Mouse (Mus musculus) heart, postnatal 0 days (tissue): ENCODE measurements around the gene Efemp2. TPM values are rescaled to one million over a fixed set of nuclear protein-coding genes. Genes with fewer than 3 reads are reported as not detected.

ENCODE experiments used
- ATAC-seq: fragments of 200-750 bp; cut with Nextera tagmentation; 2 replicates; pipeline ENCODE4 v1.8.0; 2017; ENCODE audit warnings: low read depth, moderate number of reproducible peaks, moderate library complexity; ENCODE audit not compliant: insufficient read depth
- DNase-seq: peaks from one replicate; pipeline ENCODE4 v3.0.0-alpha.2; 2016; ENCODE audit warnings: low spot score
- H3K27ac ChIP-seq: fragments of 300-500 bp; sonication (generic); 2 replicates; pipeline ENCODE4 v1.5.1; 2014; ENCODE audit warnings: low read depth, mild to moderate bottlenecking
- H3K27me3 ChIP-seq: fragments of 300-500 bp; sonication (generic); 2 replicates; pipeline ENCODE4 v1.6.1; 2014; ENCODE audit warnings: low read length, mixed read lengths; ENCODE audit not compliant: control insufficient read depth, insufficient read depth
- H3K36me3 ChIP-seq: fragments of 300-500 bp; sonication (generic); replicated peaks from 2 replicates; pipeline ENCODE4 v1.6.1; 2014; ENCODE audit warnings: low read length, mixed read lengths; ENCODE audit not compliant: control insufficient read depth, insufficient read depth
- H3K4me1 ChIP-seq: fragments of 300-500 bp; sonication (generic); 2 replicates; pipeline ENCODE4 v1.6.1; 2014; ENCODE audit warnings: antibody characterized with exemption; ENCODE audit not compliant: control insufficient read depth, insufficient read depth
- H3K4me2 ChIP-seq: fragments of 300-500 bp; sonication (generic); 2 replicates; pipeline ENCODE4 v1.6.1; 2014; ENCODE audit warnings: low read depth, mild to moderate bottlenecking, low read length, moderate library complexity
- H3K4me3 ChIP-seq: fragments of 300-500 bp; sonication (generic); 2 replicates; pipeline ENCODE4 v1.5.1; 2014; ENCODE audit warnings: low read depth, low read length
- H3K9ac ChIP-seq: fragments of 300-500 bp; sonication (generic); replicated peaks from 2 replicates; pipeline ENCODE4 v1.6.1; 2014; ENCODE audit warnings: low read depth, low read length, mixed read lengths
- H3K9me3 ChIP-seq: fragments of 300-500 bp; sonication (generic); replicated peaks from 2 replicates; pipeline ENCODE4 v1.6.1; 2016; ENCODE audit warnings: low read length; ENCODE audit not compliant: control insufficient read depth
- CTCF ChIP-seq: IDR thresholded peaks from 2 replicates; pipeline ENCODE4 v1.5.1; 2016; ENCODE audit warnings: antibody characterized with exemption, control low read depth, low read depth
- EP300 ChIP-seq: IDR thresholded peaks from 2 replicates; pipeline ENCODE4 v1.6.1; 2016; ENCODE audit warnings: antibody characterized with exemption, low read depth
- WGBS: fragments of 180-500 bp; shearing (Covaris S2); extraction: QIAGEN DNeasy Blood & Tissue Kit; methylation state at CpG from one replicate; pipeline ENCODE4 v1.1.7; 2014; 5-methylcytosine and 5-hydroxymethylcytosine counted together
- polyA plus RNA-seq: library from polyadenylated mRNA; unstranded; fragments of >200 nt; fragmentation: Nextera tagmentation; extraction: Ambion mirVana; gene quantifications from 2 replicates; pipeline ENCODE4 v1.2.1, GENCODE M21; 2015
- total RNA-seq: library from RNA; depleted of rRNA; stranded (reverse); fragments of >200 nt; gene quantifications from 2 replicates; pipeline ENCODE4 v1.2.3, GENCODE M21; 2014; ENCODE audit warnings: low replicate concordance

Efemp2 gene
- total and polyA plus RNA-seq, 2 experiments from 2014 or later: 32.2 to 46.8 TPM

GRCm38 (mm10) chr19:5426640-5427290 lies 47.0 kb upstream of the Efemp2 start:
- ATAC-seq: no peak
- H3K9me3 ChIP-seq: no peaks in the 10 kb centered on the region
- H3K27ac ChIP-seq: no peak overlapping the region
- H3K4me2 ChIP-seq: no peak overlapping the region
- DNase-seq: no peak
- no peaks in the 10 kb centered on the region for H3K27me3 ChIP-seq
- no peak overlapping the region for H3K4me3 ChIP-seq
- no peak overlapping the region for H3K9ac ChIP-seq
- H3K4me1 ChIP-seq: peaks cover 15% of the 10 kb centered on the region
- H3K36me3 ChIP-seq: peaks cover 23% of the 10 kb centered on the region
- WGBS: 84% methylated on average over 13 of the region's 13 CpGs
- TF ChIP-seq EP300: no peak
- TF ChIP-seq CTCF: no peak

- ATAC-seq: no peak
- DNase-seq: peak; percentile 65
- Histone ChIP-seq H3K9ac (no peak overlapping the region), H3K4me2 (no peak overlapping the region), H3K36me3 (peaks cover 14% of the 10 kb centered on the region), H3K4me1 (peaks cover 16% of the 10 kb centered on the region), H3K9me3 (no peaks in the 10 kb centered on the region), H3K27ac (peak overlapping the region; percentile 15; the same call in 1 of the 2 replicates), H3K4me3 (no peak overlapping the region), H3K27me3 (no peaks in the 10 kb centered on the region)
- 77% methylated on average over 2 of the region's 2 CpGs for WGBS
- TF ChIP-seq CTCF (peak; percentile 51), EP300 (no peak)
Observed at GRCm38 (mm10) chr19:5428083-5428482, 45.7 kb upstream of the Efemp2 start.

- no peak overlapping the region for H3K4me3 ChIP-seq
- H3K9ac ChIP-seq: no peak overlapping the region
- H3K4me2 ChIP-seq: no peak overlapping the region
- TF ChIP-seq CTCF: no peak
- no peak for TF ChIP-seq EP300
- no peak overlapping the region for H3K27ac ChIP-seq
- peaks cover 16% of the 10 kb centered on the region for H3K4me1 ChIP-seq
- H3K36me3 ChIP-seq: peaks cover 14% of the 10 kb centered on the region
- no peaks in the 10 kb centered on the region for H3K9me3 ChIP-seq
- no peak for ATAC-seq
- DNase-seq: no peak
- H3K27me3 ChIP-seq: no peaks in the 10 kb centered on the region
- WGBS: 78% methylated on average over 4 of the region's 4 CpGs
Observed at GRCm38 (mm10) chr19:5429219-5429618, 44.5 kb upstream of the Efemp2 start.

DNA sequence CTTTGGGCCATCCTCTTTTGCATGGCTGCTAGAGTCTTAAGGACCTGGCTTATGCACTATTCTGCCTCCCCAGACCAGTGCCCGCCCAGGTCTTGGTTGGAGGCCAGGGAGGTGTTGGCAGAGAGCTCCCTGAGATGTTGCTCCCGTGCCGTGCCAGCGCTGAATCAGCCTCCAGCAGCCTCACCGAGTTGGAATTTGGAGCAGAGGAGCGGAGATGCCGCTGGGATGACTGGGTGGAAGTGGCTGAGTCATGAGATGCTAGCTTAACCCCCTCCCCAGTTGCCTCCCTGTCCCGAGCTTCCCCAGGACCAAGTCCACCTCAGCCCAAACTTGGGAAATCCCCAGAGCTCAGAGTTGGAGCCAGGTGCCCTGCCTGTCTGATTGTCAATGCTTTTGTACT lies 43.9 kb upstream of the Efemp2 start:
- TF ChIP-seq CTCF (no peak), EP300 (no peak)
- ATAC-seq: no peak
- H3K36me3 ChIP-seq: peaks cover 14% of the 10 kb centered on the region
- no peak overlapping the region for H3K4me2 ChIP-seq
- no peak overlapping the region for H3K27ac ChIP-seq
- no peak for DNase-seq
- WGBS: 29% methylated on average over 8 of the region's 8 CpGs
- no peaks in the 10 kb centered on the region for H3K27me3 ChIP-seq
- peaks cover 16% of the 10 kb centered on the region for H3K4me1 ChIP-seq
- H3K4me3 ChIP-seq: no peak overlapping the region
- H3K9ac ChIP-seq: no peak overlapping the region
- H3K9me3 ChIP-seq: no peaks in the 10 kb centered on the region

- WGBS: 69% methylated on average over 1 of the region's 1 CpGs
- Histone ChIP-seq H3K4me3 (no peak overlapping the region), H3K4me1 (peaks cover 16% of the 10 kb centered on the region), H3K4me2 (no peak overlapping the region), H3K9ac (no peak overlapping the region), H3K9me3 (no peaks in the 10 kb centered on the region), H3K36me3 (peaks cover 14% of the 10 kb centered on the region), H3K27me3 (no peaks in the 10 kb centered on the region), H3K27ac (no peak overlapping the region)
- no peak for TF ChIP-seq EP300
- no peak for TF ChIP-seq CTCF
- DNase-seq (no peak), ATAC-seq (no peak)
Observed at GRCm38 (mm10) chr19:5430408-5430807, 43.3 kb upstream of the Efemp2 start.
